Mouse (Mus musculus) ES-Bruce4 (cell line): ENCODE results near the gene Cmpk1.

ENCODE experiments used
- CTCF ChIP-seq: IDR thresholded peaks from one replicate; pipeline ENCODE4 v1.8.1; 2011; ENCODE audit warnings: low read depth, low read length
- EP300 ChIP-seq: IDR thresholded peaks from 2 replicates; pipeline ENCODE4 v1.6.1; 2011; ENCODE audit warnings: low read depth, low read length; ENCODE audit not compliant: insufficient read depth
- POLR2A ChIP-seq: IDR thresholded peaks from one replicate; pipeline ENCODE4 v1.8.1; 2011; ENCODE audit warnings: low read length; ENCODE audit not compliant: insufficient read depth

- TF ChIP-seq EP300 (no peak), CTCF (no peak), POLR2A (no peak)
Observed at GRCm38 (mm10) chr4:114958786-114959185, 28.3 kb downstream of the Cmpk1 start.
